Mouse (Mus musculus): ENCODE results near the gene Asxl2.

DNA sequence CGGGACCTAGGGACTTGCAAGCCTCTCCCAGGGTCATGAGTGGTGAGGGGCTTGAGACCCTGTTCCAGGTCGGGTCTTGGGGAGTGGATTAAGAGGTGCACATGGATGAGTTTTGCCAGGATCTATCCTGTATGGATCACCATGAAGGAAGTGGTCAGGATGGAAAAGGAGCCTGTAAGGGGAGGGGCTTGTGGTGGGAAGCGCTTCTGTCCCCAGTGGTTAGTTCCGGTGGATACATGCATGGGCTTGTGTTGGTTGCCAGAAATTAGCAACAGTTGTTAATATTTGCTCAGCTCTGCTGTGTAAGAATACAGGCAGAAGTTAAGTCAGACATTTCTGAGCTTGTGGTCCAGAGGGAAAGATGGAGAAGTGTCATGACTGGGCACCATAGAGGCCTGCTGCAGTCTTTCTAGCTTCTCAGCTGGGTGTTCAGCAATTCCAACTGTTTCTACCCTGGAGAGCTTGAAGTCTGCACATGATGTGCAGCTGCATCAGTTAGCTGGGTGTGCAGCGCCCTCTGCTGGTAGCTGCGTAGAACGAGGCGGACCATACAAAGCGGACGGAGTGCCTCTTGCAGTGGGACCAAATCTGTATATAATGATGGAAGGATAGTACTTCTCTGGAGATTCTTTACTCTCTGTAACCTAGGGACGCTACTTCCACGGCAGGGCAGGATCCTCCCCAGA lies 35.9 kb upstream of the Asxl2 start:
- TF ChIP-seq CTCF (IDR thresholded peaks at IDR 0.05; ENCODE audit: control insufficient read depth, insufficient read depth, insufficient replicate concordance, low read depth, low read length): peak; percentile 96
- TF ChIP-seq POLR2A (IDR thresholded peaks at IDR 0.05; ENCODE audit: control insufficient read depth, low read depth, low read length): no peak

Data from testis, adult 2 months (tissue).